Mouse (Mus musculus) c-Kit-negative CD71-positive TER-119-positive erythroid progenitor cells, embryonic 14.5 days (primary cell): ENCODE results near the gene Tmem270.

Experiments used
- DNase-seq: peaks from one replicate; pipeline ENCODE4 v3.0.0-alpha.2; 2013; ENCODE audit warnings: low read depth, low spot score

The Tmem270 gene

GRCm38 (mm10) chr5:134887447-134888335, 18.8 kb downstream of the Tmem270 start:
- DNase-seq, result no peak

GRCm38 (mm10) chr5:134883077-134883476, 23.5 kb downstream of the Tmem270 start:
- no peak for DNase-seq

- no peak for DNase-seq
These were observed 29.7 kb downstream of the Tmem270 start for GRCm38 (mm10) chr5:134876801-134877200.

GRCm38 (mm10) chr5:134875245-134875644, 31.3 kb downstream of the Tmem270 start:
- DNase-seq, result no peak

GRCm38 (mm10) chr5:134873956-134874879, 32.3 kb downstream of the Tmem270 start:
- DNase-seq, result no peak

GRCm38 (mm10) chr5:134873034-134873433, 33.5 kb downstream of the Tmem270 start:
- no peak for DNase-seq

- DNase-seq, result no peak
These were observed 33.9 kb downstream of the Tmem270 start for GRCm38 (mm10) chr5:134872597-134872996.

GRCm38 (mm10) chr5:134868506-134868905, 38.0 kb downstream of the Tmem270 start:
- DNase-seq, result no peak

GRCm38 (mm10) chr5:134867320-134868144, 39.0 kb downstream of the Tmem270 start:
- no peak for DNase-seq

- DNase-seq, result no peak
These were observed 41.4 kb downstream of the Tmem270 start for GRCm38 (mm10) chr5:134865158-134865557.

- DNase-seq, result no peak
These were observed 44.5 kb downstream of the Tmem270 start for GRCm38 (mm10) chr5:134861902-134862497.

- DNase-seq, result no peak
These were observed 47.3 kb downstream of the Tmem270 start for GRCm38 (mm10) chr5:134859193-134859592.

- no peak for DNase-seq
These were observed 48.2 kb downstream of the Tmem270 start for GRCm38 (mm10) chr5:134858378-134858777.

- no peak for DNase-seq
These were observed 53.7 kb downstream of the Tmem270 start for GRCm38 (mm10) chr5:134852873-134853272.
